Comparison of ENCODE assay signal across 16 mouse cellular contexts in the genomic region with DNA sequence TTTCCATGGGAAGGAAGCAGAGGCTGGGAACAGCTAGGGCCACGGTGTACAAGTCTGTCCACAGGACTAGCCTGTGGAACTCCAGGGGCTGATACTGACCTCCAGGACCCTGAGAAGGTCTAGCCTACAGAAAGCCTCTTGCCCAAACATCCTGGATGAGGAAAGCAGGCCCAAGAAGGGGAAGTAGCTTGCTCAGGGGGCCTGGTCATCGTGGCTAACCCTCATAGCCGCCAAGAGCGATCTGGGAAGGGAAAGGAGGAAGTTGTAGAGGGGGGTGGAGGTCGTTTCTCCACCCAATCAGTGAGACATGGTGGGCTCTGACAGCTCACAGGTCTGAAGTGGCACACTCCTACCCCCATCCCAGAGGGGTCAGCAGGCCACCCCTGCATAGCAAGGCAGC. TPM values are rescaled to one million over a fixed set of nuclear protein-coding genes. Genes with fewer than 3 reads are reported as not detected.
DNase-seq lines count a peak whose midpoint lies in the region; ATAC-seq and TF ChIP-seq lines count a peak whose summit lies in the region.
"Had no signal": no experiment of that assay in that cellular context is flagged by ENCODE, and none has a peak within 500 bp of the region (broad histone marks: within the 10 kb centered on the region; RNA-seq: fewer than 3 reads in every experiment).

No protein-coding gene starts in this region.

- no peak overlapping the region for H3K4me2 ChIP-seq in embryonic facial prominence, embryonic 11.5 days (ENCODE audit: low read depth, low read length)
- H3K4me2 ChIP-seq: intestine, embryonic 15.5 days; limb, embryonic 13.5 days; midbrain, embryonic 11.5 days had no signal

- H3K36me3 ChIP-seq in embryonic facial prominence, embryonic 11.5 days (replicated peaks; ENCODE audit: control insufficient read depth, insufficient read depth, low read depth, low read length): no peaks in the 10 kb centered on the region
- no peaks in the 10 kb centered on the region for H3K36me3 ChIP-seq in embryonic facial prominence, embryonic 10.5 days (replicated peaks)
- H3K36me3 ChIP-seq in spleen, adult 2 months (ENCODE audit: control insufficient read depth, insufficient read depth, low read length): no peaks in the 10 kb centered on the region
- H3K36me3 ChIP-seq: intestine, embryonic 15.5 days; limb, embryonic 13.5 days had no signal

- H3K9me3 ChIP-seq in embryonic facial prominence, embryonic 11.5 days (replicated peaks; ENCODE audit: control insufficient read depth, low read length): no peaks in the 10 kb centered on the region
- no peaks in the 10 kb centered on the region for H3K9me3 ChIP-seq in embryonic facial prominence, embryonic 10.5 days
- H3K9me3 ChIP-seq: intestine, embryonic 15.5 days; limb, embryonic 13.5 days had no signal

- no peak overlapping the region for H3K4me3 ChIP-seq in embryonic facial prominence, embryonic 11.5 days (ENCODE audit: low read depth, low read length)
- H3K4me3 ChIP-seq in embryonic facial prominence, embryonic 10.5 days: no peak overlapping the region
- H3K4me3 ChIP-seq in spleen, adult 2 months (ENCODE audit: extremely low read depth, insufficient read depth, insufficient read length): no peak overlapping the region
- H3K4me3 ChIP-seq: intestine, embryonic 15.5 days; limb, embryonic 13.5 days had no signal

- H3K4me1 ChIP-seq in embryonic facial prominence, embryonic 11.5 days (ENCODE audit: control insufficient read depth, insufficient read depth, low read length): no peaks in the 10 kb centered on the region; the same call in 1 of the 2 replicates
- peaks cover 16% of the 10 kb centered on the region for H3K4me1 ChIP-seq in embryonic facial prominence, embryonic 10.5 days
- H3K4me1 ChIP-seq in spleen, adult 2 months (ENCODE audit: control insufficient read depth, insufficient read depth, insufficient read length): peaks cover 35% of the 10 kb centered on the region
- H3K4me1 ChIP-seq: intestine, embryonic 15.5 days had no signal

- no peak for TF ChIP-seq CTCF in spleen, adult 2 months (IDR thresholded peaks at IDR 0.05; ENCODE audit: extremely low read depth, insufficient read depth, insufficient read length, insufficient replicate concordance)

- 81% methylated on average over 5 of the region's 5 CpGs for WGBS in embryonic facial prominence, embryonic 11.5 days
- 81% methylated on average over 5 of the region's 5 CpGs for WGBS in embryonic facial prominence, embryonic 10.5 days
- 34% methylated on average over 5 of the region's 5 CpGs for WGBS in spleen, adult 2 months

- DNase-seq in embryonic facial prominence, embryonic 11.5 days (ENCODE audit: low spot score): no peak
- no peak for DNase-seq in embryonic facial prominence, embryonic 10.5 days (ENCODE audit: low spot score)
- DNase-seq in spleen, adult 2 months (ENCODE audit: low read depth in 1 of 2, low spot score in 2 of 2): no peak
- DNase-seq in spleen, postnatal 14 days (ENCODE audit: low spot score in 2 of 2): no peak
- peak; percentile 18 for DNase-seq in lung, postnatal 14 days
- DNase-seq in right cerebral cortex, adult 2 months (ENCODE audit: low spot score in 2 of 2): no peak
- DNase-seq: cerebellum, adult 9-11 months; heart, postnatal 14 days; kidney, postnatal 36 days; retina, postnatal 1 day; thymus, adult 2 months had no signal

- 0 out of 2 replicates have a peak, but pooled peaks have one; percentile 19 for ATAC-seq in embryonic facial prominence, embryonic 11.5 days (replicated peaks; ENCODE audit: insufficient number of reproducible peaks, low FRiP score, low TSS enrichment, low read depth)
- ATAC-seq in neutrophil, adult 5-6 weeks (ENCODE audit: extremely low read depth, insufficient number of reproducible peaks, low FRiP score, poor library complexity, severe bottlenecking): peak; percentile 84
- no peak for ATAC-seq in erythroblast, adult 5-6 weeks (replicated peaks; ENCODE audit: low FRiP score, poor library complexity, severe bottlenecking)
- ATAC-seq: intestine, embryonic 15.5 days had no signal

- no peak for TF ChIP-seq POLR2A in spleen, adult 2 months (IDR thresholded peaks at IDR 0.05; ENCODE audit: low read depth, low read length)

- no peaks in the 10 kb centered on the region for H3K27me3 ChIP-seq in embryonic facial prominence, embryonic 11.5 days (ENCODE audit: control insufficient read depth, insufficient read depth, low read length)
- no peaks in the 10 kb centered on the region for H3K27me3 ChIP-seq in embryonic facial prominence, embryonic 10.5 days (replicated peaks; ENCODE audit: low read depth, poor library complexity, severe bottlenecking)
- no peaks in the 10 kb centered on the region for H3K27me3 ChIP-seq in spleen, adult 2 months (ENCODE audit: control insufficient read depth, insufficient read depth, low read length)
- H3K27me3 ChIP-seq: intestine, embryonic 15.5 days; limb, embryonic 13.5 days had no signal

- H3K9ac ChIP-seq in embryonic facial prominence, embryonic 11.5 days (replicated peaks; ENCODE audit: low read length): no peak overlapping the region
- H3K9ac ChIP-seq: intestine, embryonic 15.5 days; limb, embryonic 13.5 days had no signal

- no peak overlapping the region for H3K27ac ChIP-seq in embryonic facial prominence, embryonic 11.5 days (replicated peaks; ENCODE audit: low read depth, low read length)
- H3K27ac ChIP-seq in embryonic facial prominence, embryonic 10.5 days (replicated peaks): no peak overlapping the region
- H3K27ac ChIP-seq in spleen, adult 2 months (ENCODE audit: insufficient read depth, low read length): peak overlapping the region; percentile 24; the same call in 1 of the 2 replicates
- H3K27ac ChIP-seq: intestine, embryonic 15.5 days; limb, embryonic 13.5 days had no signal

RNA-seq across cellular contexts. Expression of a gene that starts 18.4 kb away (rescaled TPM):
- 0.31 and 0.32 TPM in 2 replicates for polyA plus RNA-seq in embryonic facial prominence, embryonic 11.5 days (2014; fragmentation: Nextera tagmentation; extraction: Ambion mirVana)
- 0.49 and 1.00 TPM in 2 replicates for polyA plus RNA-seq in embryonic facial prominence, embryonic 10.5 days (2016; fragmentation: Nextera tagmentation; extraction: Ambion mirVana)
- polyA plus RNA-seq in spleen, adult 2 months (2012; rRNA removed): 51.8 and 65.0 TPM in 2 replicates
- total RNA-seq in neutrophil, adult 5-6 weeks (2017): 369 and 376 TPM in 2 replicates
- total RNA-seq in erythroblast, adult 5-6 weeks (2015; ENCODE audit: low replicate concordance): 9.0 and 19.6 TPM in 2 replicates
- 25.7 and 27.2 TPM in 2 replicates for total RNA-seq in erythroblast, adult 5-6 weeks (2017; ENCODE audit: low replicate concordance)

RNA-seq across cellular contexts. Expression of a gene that starts 57.1 kb away (rescaled TPM):
- polyA plus RNA-seq in embryonic facial prominence, embryonic 11.5 days (2014; fragmentation: Nextera tagmentation; extraction: Ambion mirVana): 449 and 499 TPM in 2 replicates
- 474 and 482 TPM in 2 replicates for polyA plus RNA-seq in embryonic facial prominence, embryonic 10.5 days (2016; fragmentation: Nextera tagmentation; extraction: Ambion mirVana)
- polyA plus RNA-seq in spleen, adult 2 months (2012; rRNA removed): 55.6 and 74.8 TPM in 2 replicates
- total RNA-seq in neutrophil, adult 5-6 weeks (2017): 6.3 and 6.9 TPM in 2 replicates
- total RNA-seq in erythroblast, adult 5-6 weeks (2015; ENCODE audit: low replicate concordance): 6.9 and 11.1 TPM in 2 replicates
- total RNA-seq in erythroblast, adult 5-6 weeks (2017; ENCODE audit: low replicate concordance): 4.2 and 18.2 TPM in 2 replicates

Comparison
In these comparisons a context has a peak if more than half of its experiments do, and no peak if none do; other contexts are left out.
1. RNA of a gene that starts 18.4 kb away (polyA plus RNA-seq): 51.8 to 65.0 TPM in spleen, adult 2 months; 0.49 to 1.00 TPM in embryonic facial prominence, embryonic 10.5 days and 0.31 to 0.32 TPM in embryonic facial prominence, embryonic 11.5 days; every median in the first group is over 10 times any median in the second.